Mouse (Mus musculus): ENCODE results near the gene Arnt.
"Not testable (repeated sequence)": the region's sequence is repeated elsewhere in the genome, so short reads cannot be mapped to it uniquely, and the experiment has no call there.

- not testable (repeated sequence) for TF ChIP-seq CTCF (conservative IDR thresholded peaks at IDR 0.05; ENCODE audit: low read length); NANOG (IDR thresholded peaks at IDR 0.05; ENCODE audit: borderline replicate concordance, low read length); POU5F1 (IDR thresholded peaks at IDR 0.05; ENCODE audit: borderline replicate concordance, low read length)
Observed at GRCm38 (mm10) chr3:95427891-95428238, 6.3 kb upstream of the Arnt start.

Measured in E14TG2a.4 (cell line).